ENCODE assay signal across 27 mouse cellular contexts in genomic region chr1:55135846-55136245, GRCm38 (mm10). TPM values are rescaled to one million over a fixed set of nuclear protein-coding genes. Genes with fewer than 3 reads are reported as not detected.
DNase-seq lines count a peak whose midpoint lies in the region; ATAC-seq and TF ChIP-seq lines count a peak whose summit lies in the region.
"Had no signal": no experiment of that assay in that cellular context is flagged by ENCODE, and none has a peak within 500 bp of the region (broad histone marks: within the 10 kb centered on the region; RNA-seq: fewer than 3 reads in every experiment).

No protein-coding gene starts in this region.

- TF ChIP-seq CTCF in lung, postnatal 0 days (IDR thresholded peaks at IDR 0.05), result peak; percentile 7; the same call in 1 of the 2 replicates

- WGBS in lung, postnatal 0 days, result 94% methylated on average over 1 of the region's 1 CpGs

- no peak for ATAC-seq in lung, postnatal 0 days
- ATAC-seq: forebrain, embryonic 13.5 days; midbrain, embryonic 15.5 days had no signal

- no peak overlapping the region for H3K9ac ChIP-seq in lung, postnatal 0 days (replicated peaks; ENCODE audit: low read depth)
- H3K9ac ChIP-seq: forebrain, embryonic 13.5 days; hindbrain, embryonic 13.5 days; kidney, embryonic 15.5 days; liver, embryonic 14.5 days; midbrain, embryonic 15.5 days had no signal

- H3K36me3 ChIP-seq in lung, postnatal 0 days (ENCODE audit: insufficient read depth, low read length), result 0 out of 2 replicates have a peak, but pooled peaks cover 9% of the 10 kb centered on the region

- no peak for DNase-seq in lung, postnatal 0 days (ENCODE audit: low spot score)
- DNase-seq in lung, postnatal 10 days, result no peak
- peak; percentile 78 for DNase-seq in ES-CJ7 (ENCODE audit: low read depth, low spot score)
- peak; percentile 16 for DNase-seq in T-cell, adult 2 months (ENCODE audit: low spot score)
- no peak for DNase-seq in frontal cortex, postnatal 36 days (ENCODE audit: low spot score in 2 of 2)
- DNase-seq in testis, postnatal 10 days (ENCODE audit: low spot score), result no peak
- DNase-seq: adrenal gland, postnatal 14 days; cerebellum, adult 11 months; cerebellum, adult 9-10 months; cerebellum, postnatal 36 days; gastrocnemius, postnatal 14 days; heart, postnatal 4 days; kidney, adult 18-20 months; kidney, postnatal 36 days; layer of hippocampus, postnatal 36 days; liver; lung, adult 2 months; spleen, adult 18-20 months; thymus, adult 2 months had no signal

- H3K4me3 ChIP-seq in lung, postnatal 0 days (ENCODE audit: low read depth, low read length), result no peak overlapping the region
- H3K4me3 ChIP-seq: forebrain, embryonic 13.5 days; hindbrain, embryonic 13.5 days; kidney, embryonic 15.5 days; midbrain, embryonic 10.5 days; midbrain, embryonic 15.5 days had no signal

- no peak overlapping the region for H3K27ac ChIP-seq in lung, postnatal 0 days (ENCODE audit: low read length)
- H3K27ac ChIP-seq: forebrain, embryonic 13.5 days; hindbrain, embryonic 13.5 days; kidney, embryonic 15.5 days; liver, embryonic 14.5 days; midbrain, embryonic 10.5 days; midbrain, embryonic 15.5 days; stomach, postnatal 0 days had no signal

- no peaks in the 10 kb centered on the region for H3K9me3 ChIP-seq in lung, postnatal 0 days (ENCODE audit: low read length)
- H3K9me3 ChIP-seq: forebrain, embryonic 13.5 days; hindbrain, embryonic 13.5 days; kidney, embryonic 15.5 days; midbrain, embryonic 10.5 days; midbrain, embryonic 15.5 days had no signal

- no peaks in the 10 kb centered on the region for H3K27me3 ChIP-seq in lung, postnatal 0 days (replicated peaks; ENCODE audit: insufficient read depth, low read length)
- H3K27me3 ChIP-seq: forebrain, embryonic 13.5 days; hindbrain, embryonic 13.5 days; kidney, embryonic 15.5 days; midbrain, embryonic 15.5 days had no signal

- peaks cover 11% of the 10 kb centered on the region; the same call in 1 of the 2 replicates for H3K4me1 ChIP-seq in lung, postnatal 0 days (ENCODE audit: insufficient read depth, low read depth, low read length)

- TF ChIP-seq EP300 in lung, postnatal 0 days (IDR thresholded peaks at IDR 0.05), result no peak

- no peak overlapping the region for H3K4me2 ChIP-seq in lung, postnatal 0 days (replicated peaks; ENCODE audit: low read depth, low read length)
- H3K4me2 ChIP-seq: forebrain, embryonic 13.5 days; heart, embryonic 11.5 days; hindbrain, embryonic 13.5 days; kidney, embryonic 15.5 days; midbrain, embryonic 15.5 days had no signal

RNA-seq across cellular contexts. Expression of gene Mob4, which starts 4.8 kb away (rescaled TPM):
- polyA plus RNA-seq in lung, postnatal 0 days (2015; fragmentation: Nextera tagmentation; extraction: Ambion mirVana), result 109 and 114 TPM in 2 replicates

RNA-seq across cellular contexts. Expression of gene Hspd1, which starts 47.8 kb away (rescaled TPM):
- polyA plus RNA-seq in lung, postnatal 0 days (2015; fragmentation: Nextera tagmentation; extraction: Ambion mirVana), result 80.8 and 95.7 TPM in 2 replicates

RNA-seq across cellular contexts. Expression of gene Hspe1, which starts 47.9 kb away (rescaled TPM):
- 115 and 120 TPM in 2 replicates for polyA plus RNA-seq in lung, postnatal 0 days (2015; fragmentation: Nextera tagmentation; extraction: Ambion mirVana)

Comparison
In these comparisons a context has a peak if more than half of its experiments do, and no peak if none do; other contexts are left out.
1. DNase-seq: peak in ES-CJ7 (single experiment) and T-cell, adult 2 months (single experiment); none in lung, postnatal 0 days (single experiment), lung, postnatal 10 days (single experiment), frontal cortex, postnatal 36 days (0 of 2) and testis, postnatal 10 days (single experiment).